Mouse (Mus musculus): Measurements from ENCODE around the gene Lmo7. TPM values are rescaled to one million over a fixed set of nuclear protein-coding genes. Genes with fewer than 3 reads are reported as not detected.

Gene Lmo7
- total RNA-seq, 2 experiments from 2014 or later = 97.4 to 98.9 TPM

GRCm38 (mm10) chr14:101901976-101902375 is 172.2 kb downstream of the Lmo7 start:
- intact Hi-C loops (cut with DNase I) = loop anchor here (10.0 kb wide), 1 partner anchor 117 kb away; no protein-coding TSS in a partner anchor
- DNase-seq (ENCODE audit: extremely low spot score in 1 of 2, low spot score in 2 of 2) = no peak

GRCm38 (mm10) chr14:101903722-101904121 is 174.0 kb downstream of the Lmo7 start:
- no peak for DNase-seq (ENCODE audit: extremely low spot score in 1 of 2, low spot score in 2 of 2)
- intact Hi-C loops (cut with DNase I) = loop anchor here (10.0 kb wide), 1 partner anchor 119 kb away; no protein-coding TSS in a partner anchor

GRCm38 (mm10) chr14:101911983-101912382 is 182.2 kb downstream of the Lmo7 start:
- no peak for DNase-seq (ENCODE audit: extremely low spot score in 1 of 2, low spot score in 2 of 2)
- intact Hi-C loops (cut with DNase I) = no loop called here

- no peak for DNase-seq (ENCODE audit: extremely low spot score in 1 of 2, low spot score in 2 of 2)
- intact Hi-C loops (cut with DNase I) = no loop called here
Observed at GRCm38 (mm10) chr14:101912392-101912791, 182.6 kb downstream of the Lmo7 start.

GRCm38 (mm10) chr14:101914321-101914720 is 184.6 kb downstream of the Lmo7 start:
- DNase-seq (ENCODE audit: extremely low spot score in 1 of 2, low spot score in 2 of 2) = no peak
- intact Hi-C loops (cut with DNase I) = no loop called here

- intact Hi-C loops (cut with DNase I) = no loop called here
- no peak for DNase-seq (ENCODE audit: extremely low spot score in 1 of 2, low spot score in 2 of 2)
Observed at GRCm38 (mm10) chr14:101915867-101916266, 186.1 kb downstream of the Lmo7 start.

- DNase-seq (ENCODE audit: extremely low spot score in 1 of 2, low spot score in 2 of 2) = no peak
- intact Hi-C loops (cut with DNase I) = no loop called here
Observed at GRCm38 (mm10) chr14:101918471-101918870, 188.7 kb downstream of the Lmo7 start.

- intact Hi-C loops (cut with DNase I) = loop anchor here (10.0 kb wide), 1 partner anchor 153 kb away; no protein-coding TSS in a partner anchor
- no peak for DNase-seq (ENCODE audit: extremely low spot score in 1 of 2, low spot score in 2 of 2)
Observed at GRCm38 (mm10) chr14:101927646-101928244, 198.0 kb downstream of the Lmo7 start.

GRCm38 (mm10) chr14:101930576-101931447 is 201.1 kb downstream of the Lmo7 start:
- intact Hi-C loops (cut with DNase I) = no loop called here
- DNase-seq (ENCODE audit: extremely low spot score in 1 of 2, low spot score in 2 of 2) = peak; percentile 35 to 44

GRCm38 (mm10) chr14:101931448-101931750 is 201.6 kb downstream of the Lmo7 start:
- intact Hi-C loops (cut with DNase I) = no loop called here
- no peak for DNase-seq (ENCODE audit: extremely low spot score in 1 of 2, low spot score in 2 of 2)

- DNase-seq (ENCODE audit: extremely low spot score in 1 of 2, low spot score in 2 of 2) = no peak
- intact Hi-C loops (cut with DNase I) = no loop called here
Observed at GRCm38 (mm10) chr14:101933551-101933950, 203.8 kb downstream of the Lmo7 start.

- intact Hi-C loops (cut with DNase I) = loop anchor here (5.0 to 10.0 kb wide), 2 partner anchors 158 to 1039 kb away; partner anchors contain the start of gene Kctd12
Observed at GRCm38 (mm10) chr14:101942971-101943370, 213.2 kb downstream of the Lmo7 start.

GRCm38 (mm10) chr14:101946711-101947516 is 217.2 kb downstream of the Lmo7 start:
- intact Hi-C loops (cut with DNase I) = loop anchor here (5.0 to 10.0 kb wide), 4 partner anchors 162 to 1045 kb away; no protein-coding TSS in a partner anchor

More at GRCm38 (mm10) chr14:101942971-101943370, 213.2 kb downstream of the Lmo7 start:
- DNase-seq (ENCODE audit: extremely low spot score in 1 of 2, low spot score in 2 of 2) = peak in 1 of 2 experiments; percentile 51

GRCm38 (mm10) chr14:101949114-101949513 is 219.4 kb downstream of the Lmo7 start:
- intact Hi-C loops (cut with DNase I) = loop anchor here (5.0 to 10.0 kb wide), 4 partner anchors 164 to 1043 kb away; no protein-coding TSS in a partner anchor

More at GRCm38 (mm10) chr14:101946711-101947516, 217.2 kb downstream of the Lmo7 start:
- DNase-seq (ENCODE audit: extremely low spot score in 1 of 2, low spot score in 2 of 2) = peak; percentile 35 to 51

GRCm38 (mm10) chr14:101951107-101951506 is 221.3 kb downstream of the Lmo7 start:
- intact Hi-C loops (cut with DNase I) = no loop called here
- no peak for DNase-seq (ENCODE audit: extremely low spot score in 1 of 2, low spot score in 2 of 2)

More at GRCm38 (mm10) chr14:101949114-101949513, 219.4 kb downstream of the Lmo7 start:
- no peak for DNase-seq (ENCODE audit: extremely low spot score in 1 of 2, low spot score in 2 of 2)

GRCm38 (mm10) chr14:101953793-101954468 is 224.2 kb downstream of the Lmo7 start:
- intact Hi-C loops (cut with DNase I) = no loop called here
- DNase-seq (ENCODE audit: extremely low spot score in 1 of 2, low spot score in 2 of 2) = no peak

GRCm38 (mm10) chr14:101964381-101964780 is 234.6 kb downstream of the Lmo7 start:
- intact Hi-C loops (cut with DNase I) = no loop called here
- no peak for DNase-seq (ENCODE audit: extremely low spot score in 1 of 2, low spot score in 2 of 2)

- intact Hi-C loops (cut with DNase I) = no loop called here
- DNase-seq (ENCODE audit: extremely low spot score in 1 of 2, low spot score in 2 of 2) = no peak
Observed at GRCm38 (mm10) chr14:101964956-101965355, 235.2 kb downstream of the Lmo7 start.

Data from left cerebral cortex, postnatal 10 days (tissue).